Mouse (Mus musculus) liver, embryonic 16.5 days (tissue): ENCODE measurements around the gene Tmem86a. TPM values are rescaled to one million over a fixed set of nuclear protein-coding genes. Genes with fewer than 3 reads are reported as not detected.

Experiments
- ATAC-seq: fragments of 200-750 bp; cut with Nextera tagmentation; 2 replicates; pipeline ENCODE4 v1.8.0; 2017; ENCODE audit warnings: low read depth, mild to moderate bottlenecking, moderate number of reproducible peaks, moderate library complexity
- H3K27ac ChIP-seq: fragments of 300-500 bp; sonication (generic); 2 replicates; pipeline ENCODE4 v1.5.1; 2014; ENCODE audit warnings: mild to moderate bottlenecking, low read length
- H3K27me3 ChIP-seq: fragments of 300-500 bp; sonication (generic); 2 replicates; pipeline ENCODE4 v1.6.1; 2014; ENCODE audit warnings: low read depth, low read length, mixed read lengths; ENCODE audit not compliant: control insufficient read depth, insufficient read depth
- H3K36me3 ChIP-seq: fragments of 300-500 bp; sonication (generic); 2 replicates; pipeline ENCODE4 v1.6.1; 2014; ENCODE audit warnings: mild to moderate bottlenecking; ENCODE audit not compliant: control insufficient read depth, insufficient read depth
- H3K4me1 ChIP-seq: fragments of 300-500 bp; sonication (generic); 2 replicates; pipeline ENCODE4 v1.6.1; 2014; ENCODE audit warnings: low read depth, low read length, mixed read lengths; ENCODE audit not compliant: control insufficient read depth
- H3K4me2 ChIP-seq: fragments of 300-500 bp; sonication (generic); 2 replicates; pipeline ENCODE4 v1.6.1; 2014; ENCODE audit warnings: low read depth, low read length, mixed read lengths
- H3K4me3 ChIP-seq: fragments of 300-500 bp; sonication (generic); 2 replicates; pipeline ENCODE4 v1.5.1; 2014; ENCODE audit warnings: low read depth, mild to moderate bottlenecking, low read length
- H3K9ac ChIP-seq: fragments of 300-500 bp; sonication (generic); 2 replicates; pipeline ENCODE4 v1.6.1; 2014; ENCODE audit warnings: low read depth, low read length
- H3K9me3 ChIP-seq: fragments of 300-500 bp; sonication (generic); replicated peaks from 2 replicates; pipeline ENCODE4 v1.6.1; 2016; ENCODE audit warnings: low read length; ENCODE audit not compliant: control insufficient read depth
- WGBS: fragments of 180-500 bp; shearing (Covaris S2); extraction: QIAGEN DNeasy Blood & Tissue Kit; methylation state at CpG from one replicate; pipeline ENCODE4 v1.1.7; 2014; ENCODE audit not compliant: insufficient replicate concordance; 5-methylcytosine and 5-hydroxymethylcytosine counted together
- microRNA-seq: library from miRNA; unstranded; fragments of <30 nt; microRNA quantifications from one replicate; pipeline ENCODE4, GENCODE M21; 2016
- polyA plus RNA-seq: library from polyadenylated mRNA; unstranded; fragments of >200 nt; fragmentation: Nextera tagmentation; extraction: Ambion mirVana; gene quantifications from 2 replicates; pipeline ENCODE4 v1.2.1, GENCODE M21; 2015

The Tmem86a gene
- polyA plus RNA-seq, 1 experiment from 2014 or later, result 25.6 TPM

GRCm38 (mm10) chr7:47103671-47104414, 53.4 kb downstream of the Tmem86a start:
- Histone ChIP-seq H3K27me3 (no peaks in the 10 kb centered on the region), H3K27ac (no peak overlapping the region), H3K9me3 (no peaks in the 10 kb centered on the region), H3K9ac (no peak overlapping the region), H3K4me3 (no peak overlapping the region), H3K4me1 (no peaks in the 10 kb centered on the region), H3K36me3 (no peaks in the 10 kb centered on the region), H3K4me2 (no peak overlapping the region)
- 34% methylated on average over 1 of the region's 1 CpGs for WGBS
- 0 out of 2 replicates have a peak, but pooled peaks have one; percentile 43 for ATAC-seq

Small RNAs within 50 kb of the gene (microRNA-seq; reads per million reads assigned to microRNA genes)
- gene Mir7056, result not detected

Other genes starting within 250 kb of the Tmem86a start
- gene Ldha, start 209.1 kb upstream of the Tmem86a start, polyA plus RNA-seq, result 2,014 and 2,183 TPM in 2 replicates
- gene Ldhc, start 189.4 kb upstream of the Tmem86a start, polyA plus RNA-seq, result 0.17 and 0.26 TPM in 2 replicates
- 54.4 and 54.6 TPM in 2 replicates for gene Tsg101, start 130.6 kb upstream of the Tmem86a start, polyA plus RNA-seq
- 5.8 and 6.8 TPM in 2 replicates for gene Uevld, start 92.1 kb upstream of the Tmem86a start, polyA plus RNA-seq
- gene Gm9999, start 67.0 kb upstream of the Tmem86a start, polyA plus RNA-seq, result not detected in 2 replicates
- 12.1 and 12.6 TPM in 2 replicates for gene Spty2d1, start 42.2 kb upstream of the Tmem86a start, polyA plus RNA-seq
- gene Ptpn5, start 83.1 kb downstream of the Tmem86a start, polyA plus RNA-seq, result 0.08 TPM in 1 of 2 replicates, not detected in the other
- gene Mrgpra6, start 154.3 kb downstream of the Tmem86a start, polyA plus RNA-seq, result not detected in 2 replicates
- gene Mrgpra9, start 202.2 kb downstream of the Tmem86a start, polyA plus RNA-seq, result not detected in 2 replicates